Mouse (Mus musculus): ENCODE measurements at regions not wholly inside any gene's neighbourhood (a gene's known extent, or its start where the extent isn't known, plus 50 kb on each side); places are given as distances from the start of the nearest gene placed in this dataset.

GRCm38 (mm10) chr15:62325451-62326290 lies 1402.9 kb upstream of the A1bg start:
- TF ChIP-seq CTCF (IDR thresholded peaks at IDR 0.05; ENCODE audit: control insufficient read depth, insufficient read depth, insufficient replicate concordance, low read depth, low read length) (no peak), POLR2A (IDR thresholded peaks at IDR 0.05; ENCODE audit: control insufficient read depth, low read depth, low read length) (no peak)

All from testis, adult 2 months (tissue).